Mouse (Mus musculus): ENCODE measurements around the gene Gm8212. TPM values are rescaled to one million over a fixed set of nuclear protein-coding genes. Genes with fewer than 3 reads are reported as not detected.

Gm8212 gene
- polyA plus RNA-seq (2017; shearing (Covaris generic)) = not detected

GRCm38 (mm10) chr14:44197361-44197760, at the start of gene Gm8212:
Gene Gm8212, plus strand, starts transcription at chr14:44197661.

GRCm38 (mm10) chr14:44213154-44213553, 15.7 kb downstream of the Gm8212 start, which contains the start of gene 4930503E14Rik:
Gene 4930503E14Rik, minus strand, starts transcription at chr14:44213254.

Other genes starting within 250 kb of the Gm8212 start
- gene Ang5, start 240.6 kb upstream of the Gm8212 start, polyA plus RNA-seq (2017; shearing (Covaris generic)) = not detected
- gene Ang6, start 195.4 kb upstream of the Gm8212 start, polyA plus RNA-seq (2017; shearing (Covaris generic)) = not detected
- 2.2 TPM for gene Ear2, start 95.0 kb upstream of the Gm8212 start, polyA plus RNA-seq (2017; shearing (Covaris generic))
- gene Gm3327, start 73.8 kb upstream of the Gm8212 start, polyA plus RNA-seq (2017; shearing (Covaris generic)) = not detected
- not detected for gene 4930503E14Rik, start 15.6 kb downstream of the Gm8212 start, polyA plus RNA-seq (2017; shearing (Covaris generic))
- not detected for gene Gm8220, start 87.9 kb downstream of the Gm8212 start, polyA plus RNA-seq (2017; shearing (Covaris generic))
- not detected for gene Gm5930, start 140.9 kb downstream of the Gm8212 start, polyA plus RNA-seq (2017; shearing (Covaris generic))
- gene Gm8229, start 167.7 kb downstream of the Gm8212 start, polyA plus RNA-seq (2017; shearing (Covaris generic)) = not detected
- not detected for gene Gm3371, start 213.0 kb downstream of the Gm8212 start, polyA plus RNA-seq (2017; shearing (Covaris generic))
- not detected for gene Gm8232, start 236.0 kb downstream of the Gm8212 start, polyA plus RNA-seq (2017; shearing (Covaris generic))